Mouse (Mus musculus): ENCODE measurements at regions not wholly inside any gene's neighbourhood (a gene's known extent, or its start where the extent isn't known, plus 50 kb on each side); places are given as distances from the start of the nearest gene placed in this dataset.

- H3K4me1 ChIP-seq (ENCODE audit: control insufficient read depth, insufficient read depth) = no peaks in the 10 kb centered on the region
- no peaks in the 10 kb centered on the region for H3K36me3 ChIP-seq (replicated peaks; ENCODE audit: control insufficient read depth, insufficient read depth, low read length)
- H3K9me3 ChIP-seq (replicated peaks; ENCODE audit: control insufficient read depth, low read length) = no peaks in the 10 kb centered on the region
- WGBS = 32% methylated on average over 7 of the region's 7 CpGs
- H3K4me3 ChIP-seq (ENCODE audit: low read depth, low read length) = peak overlapping the region; percentile 52
- H3K9ac ChIP-seq (replicated peaks; ENCODE audit: low read depth, low read length) = no peak overlapping the region; the same call in 1 of the 2 replicates
- H3K27ac ChIP-seq (ENCODE audit: low read depth) = peak overlapping the region; percentile 70; the same call in 1 of the 2 replicates
- peak overlapping the region; percentile 83 for H3K4me2 ChIP-seq (ENCODE audit: low read depth, low read length)
- no peaks in the 10 kb centered on the region for H3K27me3 ChIP-seq (ENCODE audit: control insufficient read depth, insufficient read depth, low read length)
- TF ChIP-seq CTCF (IDR thresholded peaks at IDR 0.05; ENCODE audit: low read depth) (no peak), EP300 (IDR thresholded peaks at IDR 0.05; ENCODE audit: low read depth) (no peak)
- DNase-seq (ENCODE audit: low spot score) (no peak), ATAC-seq (ENCODE audit: insufficient read depth, low read depth) (no peak)
Measured at GRCm38 (mm10) chr3:130945396-130945795, 164.9 kb upstream of the Lef1 start.

DNA sequence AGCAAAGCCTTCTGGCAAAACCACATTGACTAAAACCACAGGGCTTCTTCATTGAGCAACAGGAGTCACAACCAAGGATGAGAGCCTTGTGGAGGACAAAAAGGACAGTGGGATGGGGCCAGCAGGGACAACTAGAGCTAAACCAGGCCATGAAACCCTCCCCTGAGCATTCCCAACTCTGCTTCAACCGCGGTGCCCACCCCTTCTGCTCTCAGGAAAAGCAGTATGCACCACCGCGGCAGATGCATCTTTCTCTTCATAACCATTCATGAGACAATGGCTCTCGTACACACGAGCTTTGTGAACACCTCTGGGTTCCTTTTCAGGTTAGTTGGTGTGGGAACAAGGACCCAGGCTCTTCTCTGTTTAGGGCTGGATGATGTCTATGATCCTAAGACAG, 166.0 kb upstream of the Lef1 start:
- no peaks in the 10 kb centered on the region for H3K36me3 ChIP-seq (replicated peaks; ENCODE audit: control insufficient read depth, insufficient read depth, low read length)
- no peak for DNase-seq (ENCODE audit: low spot score)
- no peak overlapping the region for H3K4me3 ChIP-seq (ENCODE audit: low read depth, low read length)
- H3K4me1 ChIP-seq (ENCODE audit: control insufficient read depth, insufficient read depth) = no peaks in the 10 kb centered on the region
- H3K9ac ChIP-seq (replicated peaks; ENCODE audit: low read depth, low read length) = no peak overlapping the region
- TF ChIP-seq CTCF (IDR thresholded peaks at IDR 0.05; ENCODE audit: low read depth) (no peak), EP300 (IDR thresholded peaks at IDR 0.05; ENCODE audit: low read depth) (no peak)
- WGBS = 92% methylated on average over 6 of the region's 6 CpGs
- H3K9me3 ChIP-seq (replicated peaks; ENCODE audit: control insufficient read depth, low read length) = no peaks in the 10 kb centered on the region
- H3K27ac ChIP-seq (ENCODE audit: low read depth) = no peak overlapping the region
- no peak overlapping the region for H3K4me2 ChIP-seq (ENCODE audit: low read depth, low read length)
- no peaks in the 10 kb centered on the region for H3K27me3 ChIP-seq (ENCODE audit: control insufficient read depth, insufficient read depth, low read length)
- ATAC-seq (ENCODE audit: insufficient read depth, low read depth) = no peak

DNA sequence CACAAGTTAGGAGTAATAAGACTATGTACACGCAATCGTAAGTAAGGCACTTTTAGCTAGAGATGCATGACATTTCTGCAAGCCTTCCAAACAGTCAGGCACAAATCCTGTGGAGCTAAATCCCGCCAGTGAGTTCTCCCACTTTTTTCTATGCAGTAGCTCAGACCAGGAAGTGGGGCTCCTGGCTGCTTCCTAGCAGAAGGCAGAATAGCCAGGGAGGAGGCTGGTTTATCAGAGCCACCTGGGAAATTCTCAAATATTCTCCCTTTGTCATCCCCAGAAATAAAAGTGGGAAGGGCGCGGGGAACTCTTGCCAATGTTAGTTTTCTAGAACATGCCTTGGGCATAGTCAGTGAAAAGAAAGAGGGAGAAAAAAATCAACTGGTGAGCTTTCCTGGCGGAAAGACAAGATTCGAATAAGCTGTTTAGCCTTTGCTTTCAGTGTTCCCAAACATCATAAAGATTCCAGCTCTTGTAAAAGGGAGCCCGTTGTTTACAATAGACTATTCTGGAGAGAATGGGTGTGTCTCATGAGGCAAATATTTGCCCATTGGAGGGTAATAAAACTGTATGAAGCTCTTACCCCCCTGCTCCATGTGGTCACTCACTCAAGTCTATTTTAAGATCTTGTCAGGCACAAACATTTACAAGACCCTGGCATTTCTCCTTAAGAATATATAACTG, 167.2 kb upstream of the Lef1 start:
- no peaks in the 10 kb centered on the region for H3K36me3 ChIP-seq (replicated peaks; ENCODE audit: control insufficient read depth, insufficient read depth, low read length)
- DNase-seq (ENCODE audit: low spot score) (no peak), ATAC-seq (ENCODE audit: insufficient read depth, low read depth) (no peak)
- TF ChIP-seq CTCF (IDR thresholded peaks at IDR 0.05; ENCODE audit: low read depth) = no peak
- TF ChIP-seq EP300 (IDR thresholded peaks at IDR 0.05; ENCODE audit: low read depth) = no peak
- H3K9me3 ChIP-seq (replicated peaks; ENCODE audit: control insufficient read depth, low read length) = no peaks in the 10 kb centered on the region
- H3K4me1 ChIP-seq (ENCODE audit: control insufficient read depth, insufficient read depth) = no peaks in the 10 kb centered on the region
- H3K9ac ChIP-seq (replicated peaks; ENCODE audit: low read depth, low read length) = no peak overlapping the region
- H3K27me3 ChIP-seq (ENCODE audit: control insufficient read depth, insufficient read depth, low read length) = no peaks in the 10 kb centered on the region
- H3K4me3 ChIP-seq (ENCODE audit: low read depth, low read length) = no peak overlapping the region
- H3K27ac ChIP-seq (ENCODE audit: low read depth) = no peak overlapping the region
- H3K4me2 ChIP-seq (ENCODE audit: low read depth, low read length) = no peak overlapping the region
- 78% methylated on average over 8 of the region's 8 CpGs for WGBS

DNA sequence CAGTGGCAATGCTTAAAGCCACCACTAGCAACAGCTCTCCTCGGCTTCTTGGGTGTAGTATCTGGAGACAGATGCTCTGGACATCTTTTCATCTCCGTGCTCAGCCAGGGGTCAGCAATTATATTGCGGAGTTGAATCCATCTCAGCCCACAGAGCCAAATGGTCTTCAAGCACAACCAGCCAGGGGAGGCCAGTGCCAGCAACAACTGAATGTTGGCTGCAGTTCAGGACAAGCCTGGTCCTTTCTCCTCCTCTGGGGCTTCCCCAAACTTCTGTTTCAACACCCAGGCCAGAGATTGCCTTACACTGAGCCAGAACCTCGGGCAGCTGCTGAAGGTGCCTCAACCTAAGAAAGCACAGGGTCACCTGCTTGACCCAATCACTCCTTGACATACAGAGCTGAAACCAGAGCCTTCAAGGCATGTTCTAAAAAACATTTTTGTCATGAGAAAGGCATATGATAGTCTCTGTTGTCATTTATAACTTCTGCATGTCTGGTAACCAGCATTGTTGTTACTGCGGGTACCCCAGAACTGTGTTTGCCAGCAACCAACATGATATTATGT, 169.9 kb upstream of the Lef1 start:
- H3K9ac ChIP-seq (replicated peaks; ENCODE audit: low read depth, low read length) = no peak overlapping the region
- no peak overlapping the region for H3K27ac ChIP-seq (ENCODE audit: low read depth)
- DNase-seq (ENCODE audit: low spot score) (no peak), ATAC-seq (ENCODE audit: insufficient read depth, low read depth) (no peak)
- no peak for TF ChIP-seq EP300 (IDR thresholded peaks at IDR 0.05; ENCODE audit: low read depth)
- no peak for TF ChIP-seq CTCF (IDR thresholded peaks at IDR 0.05; ENCODE audit: low read depth)
- WGBS = 66% methylated on average over 5 of the region's 5 CpGs
- no peaks in the 10 kb centered on the region for H3K27me3 ChIP-seq (ENCODE audit: control insufficient read depth, insufficient read depth, low read length)
- no peaks in the 10 kb centered on the region for H3K9me3 ChIP-seq (replicated peaks; ENCODE audit: control insufficient read depth, low read length)
- H3K4me1 ChIP-seq (ENCODE audit: control insufficient read depth, insufficient read depth) = 0 out of 2 replicates have a peak, but pooled peaks cover 3% of the 10 kb centered on the region
- no peak overlapping the region for H3K4me3 ChIP-seq (ENCODE audit: low read depth, low read length)
- no peaks in the 10 kb centered on the region for H3K36me3 ChIP-seq (replicated peaks; ENCODE audit: control insufficient read depth, insufficient read depth, low read length)
- no peak overlapping the region for H3K4me2 ChIP-seq (ENCODE audit: low read depth, low read length)

DNA sequence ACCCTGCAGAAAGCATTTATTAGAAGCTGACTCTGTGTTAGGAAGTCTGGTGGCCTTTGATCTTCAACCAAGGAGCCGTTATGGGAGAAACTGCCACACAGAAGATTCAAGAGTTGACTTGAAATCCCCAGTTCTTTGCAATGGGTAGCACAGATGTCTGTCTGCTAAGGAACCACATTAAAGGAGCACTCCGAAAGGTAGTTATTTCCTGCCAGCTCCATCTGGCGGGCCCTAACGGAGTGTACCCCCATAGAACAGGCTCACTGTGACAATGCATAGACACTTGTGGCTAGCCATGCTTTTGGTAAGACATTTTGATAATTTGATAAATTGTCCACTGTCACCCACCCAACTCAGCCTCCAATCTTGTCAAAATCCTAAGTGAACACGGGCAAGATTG, 173.3 kb upstream of the Lef1 start:
- Histone ChIP-seq H3K4me2 (ENCODE audit: low read depth, low read length) (no peak overlapping the region), H3K4me1 (ENCODE audit: control insufficient read depth, insufficient read depth) (0 out of 2 replicates have a peak, but pooled peaks cover 3% of the 10 kb centered on the region), H3K9me3 (replicated peaks; ENCODE audit: control insufficient read depth, low read length) (no peaks in the 10 kb centered on the region), H3K9ac (replicated peaks; ENCODE audit: low read depth, low read length) (no peak overlapping the region), H3K36me3 (replicated peaks; ENCODE audit: control insufficient read depth, insufficient read depth, low read length) (no peaks in the 10 kb centered on the region), H3K4me3 (ENCODE audit: low read depth, low read length) (no peak overlapping the region), H3K27me3 (ENCODE audit: control insufficient read depth, insufficient read depth, low read length) (no peaks in the 10 kb centered on the region), H3K27ac (ENCODE audit: low read depth) (peak overlapping the region; percentile 12; the same call in 1 of the 2 replicates)
- DNase-seq (ENCODE audit: low spot score) (no peak), ATAC-seq (ENCODE audit: insufficient read depth, low read depth) (no peak)
- TF ChIP-seq EP300 (IDR thresholded peaks at IDR 0.05; ENCODE audit: low read depth) = no peak
- no peak for TF ChIP-seq CTCF (IDR thresholded peaks at IDR 0.05; ENCODE audit: low read depth)
- WGBS = 77% methylated on average over 5 of the region's 5 CpGs
